Mouse (Mus musculus) urinary bladder, adult 18-20 months (tissue): ENCODE data around the gene Card11.

Experiments
- DNase-seq, 2 experiments: peaks; one replicate each; pipeline ENCODE4 v3.0.0; 2022; ENCODE audit warnings: low spot score in 2 of 2, mixed read lengths in 2 of 2

Gene Card11

DNA sequence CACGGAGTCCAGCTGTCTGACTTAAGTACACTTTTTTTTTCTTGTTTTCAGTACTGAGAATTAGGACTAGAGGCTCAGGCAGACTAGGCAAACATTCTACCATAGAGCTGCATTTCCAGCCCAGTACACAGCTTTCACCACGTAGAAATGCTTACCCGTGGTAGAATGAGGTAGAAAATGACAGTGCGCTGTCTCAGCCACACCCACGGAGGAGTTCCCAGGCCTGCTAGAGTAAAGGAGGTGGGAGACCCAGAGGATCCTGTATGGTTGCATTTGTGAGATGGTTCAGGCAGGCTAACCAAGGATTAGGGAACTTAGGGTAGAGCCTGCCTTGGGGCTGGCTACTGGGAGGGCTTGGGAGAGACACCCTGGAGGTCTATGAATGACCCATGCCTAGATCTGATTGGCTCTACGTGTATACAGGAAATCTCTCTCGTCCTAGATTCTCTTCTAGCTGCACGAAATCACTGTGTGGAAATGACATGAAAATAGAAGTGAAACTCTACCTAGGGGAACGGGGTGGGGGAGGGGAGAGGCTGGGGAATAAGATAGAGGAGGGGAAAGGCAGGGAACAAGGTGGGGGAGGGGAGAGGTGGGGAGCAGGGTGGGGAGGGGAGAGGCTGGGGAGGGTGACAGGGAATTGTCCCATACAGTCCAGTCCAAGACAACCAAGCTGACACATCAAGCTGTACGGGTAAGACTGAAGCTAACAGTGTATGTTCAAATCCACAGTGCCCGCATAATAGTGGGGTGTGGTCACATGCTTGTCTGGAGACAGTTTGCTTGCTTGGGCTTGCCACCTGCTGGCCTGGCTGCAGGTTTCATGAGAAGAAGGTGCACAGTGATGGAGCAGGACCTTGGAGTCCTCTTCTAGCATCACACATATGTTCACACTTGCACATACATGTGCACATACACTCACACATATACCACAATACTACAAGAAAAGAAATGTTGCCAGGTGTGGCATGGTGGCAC, 8.0 kb downstream of the Card11 start:
- DNase-seq: no peak

- no peak for DNase-seq
These were observed 14.9 kb downstream of the Card11 start for GRCm38 (mm10) chr5:140985311-140986050.

GRCm38 (mm10) chr5:140981370-140981805, 19.0 kb downstream of the Card11 start:
- no peak for DNase-seq

- DNase-seq: no peak
These were observed 19.6 kb downstream of the Card11 start for GRCm38 (mm10) chr5:140980783-140981182.

DNA sequence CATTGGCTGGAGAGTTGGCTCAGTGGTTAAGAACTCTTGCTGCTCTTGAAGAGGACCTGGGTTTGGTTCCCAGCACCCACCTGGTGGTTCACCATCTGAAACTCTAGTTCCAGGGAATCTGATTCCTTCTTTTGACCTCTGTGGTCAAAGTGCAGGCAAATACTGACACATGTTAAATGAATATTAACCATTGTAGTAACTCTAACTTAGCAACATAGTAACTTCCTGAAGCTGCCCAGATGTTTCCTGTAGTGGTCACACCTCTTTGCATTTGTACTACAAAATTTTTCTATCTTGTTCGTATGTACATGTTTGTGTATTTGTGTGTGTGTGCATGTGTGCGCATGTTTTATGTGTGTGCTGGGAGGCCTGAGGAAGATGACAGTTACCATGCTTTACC, 20.3 kb downstream of the Card11 start:
- no peak for DNase-seq

DNA sequence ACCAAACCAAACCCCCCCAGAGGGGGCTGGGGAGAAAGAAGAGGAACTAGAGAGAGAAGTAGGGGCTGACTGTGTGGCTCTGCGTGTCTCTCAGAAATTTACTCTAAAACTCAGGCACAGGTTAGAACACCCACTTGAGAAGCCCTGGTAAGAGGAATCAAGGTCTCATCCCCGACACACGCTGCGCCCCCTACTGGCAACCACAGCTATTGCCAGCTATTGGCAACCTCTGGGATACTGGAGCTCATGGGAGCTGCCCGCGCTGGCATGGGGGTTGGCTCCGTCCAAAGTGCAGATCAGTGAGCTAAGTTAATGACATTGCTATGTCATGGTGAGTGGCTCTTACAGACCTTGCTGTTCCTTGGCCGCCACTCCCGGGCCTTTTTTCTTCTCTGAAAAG, 37.4 kb downstream of the Card11 start:
- peak in 1 of 2 experiments; percentile 1 for DNase-seq

DNA sequence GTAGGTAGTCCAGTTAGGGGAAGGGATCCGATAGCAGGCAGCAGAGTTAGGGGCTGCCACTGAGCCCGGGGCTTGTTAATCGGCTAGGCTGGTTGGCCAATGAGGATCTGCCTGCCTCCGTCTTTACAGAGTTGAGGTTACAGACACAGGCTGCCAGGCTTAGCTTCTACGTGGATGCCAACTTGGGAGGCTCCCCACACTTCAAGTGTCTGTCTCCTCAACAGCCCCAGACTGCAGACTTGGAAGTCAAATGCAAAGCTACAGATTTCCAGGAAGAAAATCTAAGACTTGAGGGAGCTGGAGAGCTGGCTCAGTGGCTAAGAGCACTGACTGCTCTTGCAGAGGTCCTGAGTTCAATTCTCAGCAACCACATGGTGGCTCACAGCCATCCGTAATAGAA, 39.6 kb downstream of the Card11 start:
- DNase-seq: no peak

GRCm38 (mm10) chr5:140959160-140959559, 41.2 kb downstream of the Card11 start:
- DNase-seq: no peak

GRCm38 (mm10) chr5:140957106-140957505, 43.3 kb downstream of the Card11 start:
- DNase-seq: no peak

DNA sequence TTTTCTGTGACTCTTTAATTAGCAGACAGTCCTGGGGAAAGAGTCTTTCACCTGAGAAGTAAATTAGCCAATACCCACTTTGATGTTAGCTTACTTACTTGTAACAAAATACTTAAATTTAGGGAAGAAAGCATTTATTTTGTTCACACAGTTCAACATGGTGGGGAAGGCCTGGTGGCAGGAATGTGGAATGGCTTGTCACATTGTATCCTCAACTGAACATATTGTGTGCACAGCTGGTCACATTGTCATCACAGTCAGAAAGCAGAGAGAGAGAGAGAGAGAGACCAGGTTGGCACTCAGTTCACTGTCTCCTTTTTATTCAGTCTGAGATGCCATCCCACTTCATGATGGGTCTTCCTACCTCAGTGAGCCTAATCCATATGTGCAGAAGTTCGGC, 44.7 kb downstream of the Card11 start:
- DNase-seq: no peak

GRCm38 (mm10) chr5:140951801-140952200, 48.6 kb downstream of the Card11 start:
- DNase-seq: no peak

DNA sequence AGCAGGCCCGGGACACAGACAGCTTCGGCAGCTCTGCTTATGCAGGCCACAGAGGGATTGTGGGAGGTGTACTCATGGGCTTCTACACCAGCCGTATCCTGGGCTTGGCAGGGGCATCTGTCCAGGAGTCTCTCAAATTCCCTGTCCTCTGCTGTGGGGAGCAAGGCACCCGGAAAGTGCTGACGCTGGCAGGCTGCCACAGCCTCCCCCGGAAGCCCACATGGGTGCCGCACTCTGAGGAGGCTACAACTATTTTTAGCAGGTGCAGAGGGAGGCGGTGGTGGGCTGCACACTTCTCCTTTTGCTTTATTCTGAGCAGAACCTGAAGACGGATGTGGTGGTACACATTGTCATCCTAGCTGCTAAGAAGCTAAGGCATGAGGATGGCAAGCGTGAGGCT, 52.4 kb downstream of the Card11 start:
- no peak for DNase-seq

DNA sequence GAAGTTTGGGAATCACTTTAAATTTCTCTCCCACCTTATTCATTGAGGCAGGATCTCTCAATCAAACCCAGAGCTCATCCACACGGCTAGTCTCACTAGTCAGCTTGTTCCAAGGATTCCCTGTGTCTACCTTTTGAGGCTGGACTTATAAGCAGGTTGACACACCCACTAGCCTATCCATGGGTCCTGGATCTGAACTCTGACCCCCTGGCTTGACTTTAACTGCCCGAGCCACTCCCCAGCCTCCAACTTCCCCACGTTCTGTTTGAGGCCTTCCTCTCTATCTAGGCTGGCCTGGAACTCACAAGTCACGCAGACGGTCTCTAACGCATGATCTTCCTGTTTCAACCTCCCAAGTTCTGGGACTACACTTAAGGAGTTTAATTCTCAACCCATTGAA, 54.3 kb downstream of the Card11 start:
- DNase-seq: no peak

DNA sequence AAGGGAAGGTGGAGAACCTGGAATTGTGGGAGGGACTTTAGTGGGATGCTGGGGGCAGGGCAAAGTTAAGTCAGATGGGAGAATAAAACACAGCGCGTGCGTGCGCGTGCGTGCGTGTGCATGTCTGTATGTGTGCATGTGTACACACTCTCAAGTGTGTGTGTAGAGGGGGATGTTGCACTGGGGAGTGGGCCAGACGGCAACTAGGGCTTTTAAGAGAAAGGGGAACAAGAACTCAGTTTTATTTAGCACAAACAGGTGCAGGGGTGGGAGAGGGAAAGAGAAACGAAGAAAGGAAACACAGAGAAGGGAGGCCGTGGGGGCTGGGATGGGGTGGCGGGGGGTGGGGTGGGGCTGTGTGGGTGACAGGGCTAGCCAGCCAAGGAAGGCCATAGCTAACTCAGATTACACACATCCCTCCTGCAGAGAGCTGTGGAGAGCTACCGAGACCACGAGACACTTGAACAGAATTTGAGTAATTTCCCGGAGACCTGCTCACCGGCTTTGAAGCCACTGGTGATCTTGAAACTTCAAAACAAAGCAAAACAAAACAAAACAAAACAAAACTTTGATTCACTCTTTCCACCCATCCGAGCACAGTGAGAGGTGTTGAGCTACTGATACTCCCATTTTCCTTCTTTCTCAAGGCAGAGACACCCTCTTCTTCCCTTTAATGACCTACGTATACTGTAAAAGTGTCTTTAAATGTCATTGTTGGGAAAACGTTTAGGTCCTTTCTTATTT, 55.8 kb downstream of the Card11 start:
- no peak for DNase-seq

- no peak for DNase-seq
These were observed 59.4 kb downstream of the Card11 start for GRCm38 (mm10) chr5:140940923-140941491.

GRCm38 (mm10) chr5:140940257-140940922, 60.0 kb downstream of the Card11 start:
- DNase-seq: no peak

DNA sequence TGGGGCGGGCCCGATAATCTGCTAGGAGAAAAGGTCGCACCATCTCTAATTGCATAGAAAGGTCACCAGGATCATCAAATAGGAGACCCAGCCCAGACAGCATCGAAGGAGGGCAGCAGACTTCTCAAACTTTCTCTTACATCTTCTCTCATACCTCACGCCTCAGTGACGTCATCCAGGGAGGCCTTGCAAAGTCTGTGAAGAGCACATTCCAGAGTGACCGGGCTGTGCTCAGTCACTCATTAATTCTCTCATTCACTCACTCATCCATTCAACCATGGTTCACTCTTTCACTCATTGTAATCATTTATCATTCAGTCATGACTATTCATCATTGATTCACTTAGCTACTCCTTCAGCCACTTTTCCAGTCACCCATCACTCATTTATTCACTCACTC, 63.6 kb downstream of the Card11 start:
- DNase-seq: no peak

- DNase-seq: no peak
These were observed 64.5 kb downstream of the Card11 start for GRCm38 (mm10) chr5:140935848-140936247.

- DNase-seq: no peak
These were observed 65.6 kb downstream of the Card11 start for GRCm38 (mm10) chr5:140934639-140935315.

DNA sequence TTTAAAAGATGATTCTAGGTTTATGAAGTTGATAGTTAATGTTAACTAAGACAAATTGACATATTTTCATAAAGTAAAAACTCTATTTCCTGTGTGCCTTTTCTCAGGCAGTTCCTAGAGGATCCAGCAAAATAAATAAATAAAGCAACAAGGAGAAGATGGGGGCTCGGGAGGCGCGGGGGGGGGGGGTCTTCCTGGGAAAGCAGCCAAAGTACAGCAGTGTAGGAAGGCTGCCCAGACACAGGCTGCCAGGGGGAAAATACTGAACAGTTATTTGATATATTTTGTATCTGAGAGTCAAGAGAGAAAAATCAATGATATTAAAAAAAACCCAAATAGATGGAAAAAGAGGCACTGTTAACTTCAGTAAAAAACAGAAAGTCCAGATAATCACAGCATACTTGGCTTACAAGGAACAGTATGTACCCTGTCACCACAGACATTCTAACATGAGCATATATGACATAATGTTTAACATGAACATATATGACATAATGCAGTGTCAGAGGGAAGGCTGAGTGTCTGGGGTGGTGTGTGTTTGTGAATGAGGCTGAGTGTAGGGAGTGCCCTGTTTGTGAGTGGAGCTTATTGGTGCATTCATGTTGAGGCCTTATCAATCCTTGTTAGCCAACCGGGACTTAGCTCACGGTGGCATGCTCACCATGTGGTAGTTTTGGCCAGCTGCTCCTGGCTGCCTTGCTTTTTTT, 68.7 kb downstream of the Card11 start:
- DNase-seq: no peak
